Mouse (Mus musculus): ENCODE results near the gene Ranbp10.
A peak's percentile ranks its signal among the peaks of the same experiment; 100 is the strongest.

Ranbp10 gene

DNA sequence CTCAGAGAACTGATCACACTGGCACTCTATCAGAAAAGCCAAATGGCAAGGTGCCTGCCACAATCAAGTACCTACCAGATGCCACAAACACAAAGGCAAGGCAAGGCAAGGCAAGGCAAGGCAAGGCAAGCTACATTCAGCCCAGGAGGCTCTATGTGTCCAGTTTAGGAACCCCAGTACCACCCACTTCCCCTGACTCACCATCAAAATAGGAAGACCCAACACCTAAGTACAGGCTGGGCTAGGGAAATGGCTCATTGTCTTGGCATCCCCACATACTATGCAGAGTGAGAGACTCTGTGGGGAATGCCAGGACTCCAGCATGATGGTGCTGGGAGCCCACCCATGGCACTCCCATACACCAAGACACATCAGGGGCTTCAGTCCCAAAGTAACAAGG lies 37.5 kb downstream of the Ranbp10 start:
- no peak for DNase-seq (ENCODE audit: low read depth, low spot score)

DNA sequence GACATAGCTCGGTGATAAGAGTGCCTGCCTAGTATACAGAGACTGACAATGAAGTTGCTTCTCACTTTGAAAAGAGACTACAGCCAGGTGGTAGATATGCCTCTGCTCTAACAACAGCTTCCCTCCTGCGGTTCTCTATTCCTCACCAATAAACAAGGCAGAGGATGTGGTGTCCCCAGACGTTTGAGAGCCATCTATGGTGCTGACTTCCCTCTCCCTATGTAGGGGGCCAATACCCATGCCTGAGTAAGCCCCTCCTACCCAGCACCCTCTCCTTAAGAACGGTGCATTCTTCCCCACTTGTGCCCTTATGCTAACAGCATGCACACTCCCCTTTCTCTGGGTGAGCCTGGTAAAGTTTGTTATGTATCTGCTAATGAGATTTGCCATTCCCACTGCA lies 38.2 kb downstream of the Ranbp10 start:
- no peak for DNase-seq (ENCODE audit: low read depth, low spot score)

GRCm38 (mm10) chr8:105788241-105788640 lies 38.9 kb downstream of the Ranbp10 start:
- peak; percentile 64 for DNase-seq (ENCODE audit: low read depth, low spot score)

DNA sequence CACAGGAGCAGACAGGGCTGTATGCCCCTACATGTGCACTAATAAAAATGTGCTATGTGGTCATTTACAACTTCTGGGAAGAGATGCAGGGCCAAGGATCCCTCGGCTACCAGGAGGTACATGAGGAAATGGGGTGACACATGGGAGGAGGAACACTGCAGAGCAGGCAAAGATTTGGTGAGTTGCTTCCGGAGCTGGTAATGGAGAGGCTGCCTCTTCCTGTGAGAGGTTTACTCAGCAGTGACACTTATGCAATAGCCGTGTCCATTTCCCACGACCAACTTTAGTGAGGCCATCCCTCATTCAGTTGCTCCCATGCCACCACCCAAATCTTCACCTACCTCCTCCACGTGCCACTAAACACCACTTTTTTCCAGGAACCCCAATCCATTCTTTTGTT lies 46.9 kb downstream of the Ranbp10 start:
- DNase-seq (ENCODE audit: low read depth, low spot score), result no peak

- no peak for DNase-seq (ENCODE audit: low read depth, low spot score)
Measured at GRCm38 (mm10) chr8:105777833-105778232, 49.3 kb downstream of the Ranbp10 start.

GRCm38 (mm10) chr8:105774498-105774897 lies 52.7 kb downstream of the Ranbp10 start:
- no peak for DNase-seq (ENCODE audit: low read depth, low spot score)

DNA sequence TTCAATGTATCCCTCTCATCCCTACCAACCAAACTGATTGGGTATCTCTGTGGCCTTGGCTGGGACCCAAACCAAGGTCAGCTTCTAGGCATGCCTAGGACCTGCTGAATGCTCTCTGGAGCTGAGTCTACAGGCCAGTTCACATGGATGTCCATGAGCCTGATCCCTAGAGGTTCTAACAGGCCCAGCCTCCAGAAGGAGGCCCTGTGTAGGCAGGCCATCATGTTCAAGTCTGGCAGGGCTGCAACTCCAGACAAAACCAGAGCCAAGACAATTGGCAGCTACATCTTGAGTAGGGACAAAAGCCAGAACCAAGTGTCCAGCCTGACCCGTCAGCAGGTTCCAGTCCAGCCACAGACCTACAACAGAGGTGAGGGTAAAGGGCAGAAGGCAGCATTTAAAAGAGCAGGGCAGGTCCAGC lies 53.7 kb downstream of the Ranbp10 start:
- DNase-seq (ENCODE audit: low read depth, low spot score), result no peak

DNA sequence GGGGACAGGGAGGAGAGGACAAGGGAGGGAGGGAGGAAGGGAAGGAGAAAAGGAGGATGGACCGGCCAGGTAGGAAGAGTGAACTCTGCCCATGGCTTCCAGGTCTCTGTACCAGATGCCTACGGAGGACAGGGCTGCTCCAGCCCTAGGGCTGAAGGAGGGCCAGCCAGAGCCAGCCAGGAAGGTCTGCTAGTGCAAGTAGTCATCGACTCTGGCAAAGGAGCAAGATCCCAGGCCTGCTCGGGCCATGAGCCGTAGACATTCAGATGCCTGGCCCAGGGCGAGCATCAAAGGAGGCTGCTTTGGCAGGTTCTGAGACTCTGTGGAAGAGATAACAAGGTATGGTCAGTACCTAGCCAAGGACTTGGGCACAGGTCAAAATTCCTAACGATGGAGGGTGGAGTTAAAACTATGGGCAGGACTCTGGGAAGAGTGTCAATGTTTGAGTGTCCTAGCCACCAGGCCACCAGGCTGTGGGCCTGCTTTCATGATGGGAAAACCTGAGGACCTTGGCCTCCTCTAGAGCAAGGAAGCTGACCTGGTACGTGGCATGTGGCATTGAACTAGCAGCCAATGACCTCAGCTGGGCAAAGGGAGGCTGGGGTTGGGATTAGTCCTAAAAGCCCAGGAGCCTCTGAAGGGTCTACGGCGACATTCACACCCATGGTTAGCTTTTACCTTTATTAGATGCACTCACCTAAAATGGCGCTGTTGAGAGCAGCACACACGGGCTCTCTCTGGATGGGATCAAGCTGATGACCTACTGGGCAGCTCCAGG lies 55.6 kb downstream of the Ranbp10 start:
- no peak for DNase-seq (ENCODE audit: low read depth, low spot score)

DNA sequence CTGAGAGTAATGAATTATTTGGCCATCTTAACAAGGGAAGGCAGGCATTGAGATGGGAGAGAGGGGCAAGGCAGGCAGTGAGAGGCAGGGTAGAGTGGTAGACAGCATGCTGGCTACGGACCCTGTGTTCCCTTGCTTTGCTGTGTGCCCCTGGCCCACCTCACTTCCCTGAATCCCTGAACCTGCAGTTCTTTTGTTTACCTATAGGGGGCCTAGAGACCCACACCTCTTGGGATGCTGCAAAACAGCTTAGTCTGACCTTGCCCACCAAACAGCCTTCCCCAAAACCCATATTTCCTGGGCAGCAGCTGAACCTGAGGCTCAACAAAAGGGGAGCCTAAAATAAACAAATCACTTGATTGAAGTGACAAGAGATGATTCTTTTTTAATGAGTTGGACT lies 56.5 kb downstream of the Ranbp10 start:
- peak; percentile 55 for DNase-seq (ENCODE audit: low read depth, low spot score)

- no peak for DNase-seq (ENCODE audit: low read depth, low spot score)
Measured at GRCm38 (mm10) chr8:105768485-105769257, 58.5 kb downstream of the Ranbp10 start.

DNA sequence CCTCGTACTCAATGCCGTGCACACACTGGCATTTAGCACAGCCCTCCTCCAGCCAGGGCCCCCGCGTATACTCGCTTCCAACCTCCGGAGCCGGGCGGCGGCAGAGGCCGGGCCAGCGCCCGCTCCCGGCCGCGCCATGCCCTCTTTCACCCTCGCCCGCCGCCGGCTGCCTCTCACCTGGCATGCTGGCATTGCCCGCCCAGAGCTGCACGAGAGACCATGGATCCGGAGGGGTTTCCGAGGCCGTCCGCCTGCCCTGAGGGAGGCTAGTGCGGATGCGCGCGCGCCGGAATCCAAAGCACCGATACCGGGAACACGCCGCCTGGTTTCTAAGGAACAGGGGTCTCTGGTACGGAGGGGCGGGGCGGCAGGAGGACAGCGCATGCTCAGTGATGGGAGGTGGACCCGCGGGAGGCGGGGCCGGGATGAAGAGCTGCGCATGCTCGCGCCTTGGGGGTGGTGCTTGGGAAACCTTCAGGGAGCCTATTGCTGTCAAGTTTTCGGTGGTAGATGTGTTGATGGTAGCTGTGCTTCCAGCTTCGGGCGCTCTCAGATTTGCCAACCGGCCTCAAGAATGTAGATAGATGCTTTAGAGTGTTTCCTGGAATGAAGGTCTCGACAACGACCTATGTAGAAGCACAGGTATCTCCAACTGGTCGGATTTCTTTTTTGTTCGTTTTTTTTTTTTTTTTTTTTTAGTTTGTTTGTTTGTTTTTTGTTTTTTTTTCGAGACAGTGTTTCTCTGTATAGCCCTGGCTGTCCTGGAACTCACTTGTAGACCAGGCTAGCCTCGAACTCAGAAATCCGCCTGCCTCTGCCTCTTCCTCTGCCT lies 68.7 kb downstream of the Ranbp10 start, which contains the start of gene Gfod2:
Gene Gfod2, minus strand, starts transcription at position 388 of the 832 bp plus-strand sequence.
- peak; percentile 97 for DNase-seq (ENCODE audit: low read depth, low spot score)

DNA sequence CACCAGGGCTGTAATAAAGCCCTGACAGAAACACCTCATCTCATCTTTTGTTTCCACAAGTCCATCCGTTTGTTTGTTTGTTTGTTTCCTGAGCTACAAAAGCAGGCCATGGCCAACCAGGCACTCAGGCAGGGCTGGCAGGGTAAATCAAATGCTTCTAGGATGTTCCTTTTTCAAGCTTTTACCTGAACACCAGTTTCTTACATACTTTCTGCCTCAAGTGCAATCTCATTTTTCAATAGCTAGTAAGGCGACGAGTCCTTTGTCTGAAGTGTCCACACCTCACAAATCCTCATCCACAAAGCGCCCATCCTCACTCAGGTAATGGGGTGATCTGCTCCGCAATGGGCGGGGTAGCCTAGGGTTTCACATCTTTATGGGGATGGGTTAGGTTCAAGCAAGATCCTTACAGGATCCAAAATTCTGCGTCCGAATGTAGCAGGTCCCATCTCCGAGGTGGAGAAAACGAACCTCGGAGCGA lies 69.3 kb downstream of the Ranbp10 start:
- no peak for DNase-seq (ENCODE audit: low read depth, low spot score)

DNA sequence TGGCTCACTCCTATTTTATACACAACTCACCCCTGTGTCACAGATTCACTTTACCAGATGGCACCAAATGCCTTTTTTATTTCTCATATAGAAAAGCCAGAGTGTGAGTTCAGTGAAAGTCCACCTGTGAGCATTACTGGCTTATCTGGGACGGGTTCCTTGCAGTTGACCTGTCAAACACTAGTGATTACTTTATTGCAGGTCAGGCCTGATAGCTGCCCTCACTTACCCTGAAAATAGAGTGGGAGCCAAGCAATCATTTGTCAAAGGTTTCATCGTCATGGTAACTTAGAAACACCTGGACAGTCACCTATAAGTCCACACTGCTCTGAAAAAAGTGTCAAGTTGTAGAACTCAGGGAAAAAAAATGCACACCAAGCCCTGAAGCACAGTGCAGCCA lies 72.5 kb downstream of the Ranbp10 start:
- DNase-seq (ENCODE audit: low read depth, low spot score), result no peak

- no peak for DNase-seq (ENCODE audit: low read depth, low spot score)
Measured at GRCm38 (mm10) chr8:105753916-105754315, 73.2 kb downstream of the Ranbp10 start.

- DNase-seq (ENCODE audit: low read depth, low spot score), result peak; percentile 30
Measured at GRCm38 (mm10) chr8:105750606-105751005, 76.5 kb downstream of the Ranbp10 start.

DNA sequence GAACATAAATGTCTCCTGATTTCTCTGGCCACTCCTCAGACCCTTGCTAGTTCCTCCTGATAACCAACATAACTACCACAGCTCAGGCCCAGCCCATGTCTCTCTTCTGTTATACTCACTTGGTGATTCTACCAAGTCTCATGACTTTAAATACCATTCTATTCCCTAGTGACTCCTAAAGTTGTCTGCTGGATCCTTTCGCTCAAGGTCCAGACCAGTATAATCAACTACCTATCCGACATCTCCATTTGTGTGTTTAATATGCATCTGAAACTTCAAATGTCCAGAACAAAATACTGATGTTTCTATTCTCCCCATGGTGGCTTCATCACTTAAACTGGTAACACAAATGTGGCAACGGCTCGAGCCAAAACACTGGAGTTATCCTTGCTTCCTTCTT lies 83.8 kb downstream of the Ranbp10 start:
- peak; percentile 40 for DNase-seq (ENCODE audit: low read depth, low spot score)

DNA sequence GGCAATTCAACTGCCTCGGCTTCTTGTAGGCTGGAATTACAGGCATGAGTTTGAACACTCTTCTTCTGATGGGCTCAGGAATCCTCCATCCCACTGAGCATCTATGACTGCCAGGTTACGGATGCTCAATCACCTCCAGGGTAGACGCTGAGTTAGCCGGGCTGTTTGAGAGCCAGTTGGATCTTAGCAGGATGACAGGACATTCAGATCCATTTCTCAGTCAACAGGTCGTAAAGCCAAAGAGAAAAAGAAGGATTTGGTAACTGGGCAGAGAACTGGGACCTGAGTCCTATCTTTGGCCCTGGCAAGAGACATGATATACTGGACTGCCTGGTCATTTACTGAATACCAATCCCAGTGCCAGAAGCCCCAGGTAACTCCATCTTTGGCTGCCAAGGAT lies 87.9 kb downstream of the Ranbp10 start:
- no peak for DNase-seq (ENCODE audit: low read depth, low spot score)

- no peak for DNase-seq (ENCODE audit: low read depth, low spot score)
Measured at GRCm38 (mm10) chr8:105732186-105732585, 95.0 kb downstream of the Ranbp10 start.

GRCm38 (mm10) chr8:105727397-105728124 lies 99.6 kb downstream of the Ranbp10 start:
- no peak for DNase-seq (ENCODE audit: low read depth, low spot score)

DNA sequence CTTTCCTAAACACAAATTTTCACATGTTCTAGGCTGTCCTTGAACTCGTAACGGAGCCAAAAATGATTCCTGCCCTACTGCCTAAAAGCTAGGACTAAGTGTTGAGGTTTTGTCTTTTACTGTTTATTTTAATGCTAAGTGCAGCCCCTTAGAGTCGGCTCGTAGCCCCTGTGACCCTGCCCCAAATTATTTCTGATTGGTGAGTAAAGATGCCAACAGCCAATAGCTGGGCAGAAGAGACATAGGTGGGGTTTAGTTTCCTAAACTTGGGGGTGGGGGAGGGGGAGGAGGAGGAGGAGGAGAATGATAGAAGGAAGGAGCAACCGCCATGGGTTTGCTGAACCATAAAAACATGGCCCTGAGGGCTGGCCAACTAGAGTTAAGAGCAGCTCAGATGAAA lies 101.4 kb downstream of the Ranbp10 start:
- no peak for DNase-seq (ENCODE audit: low read depth, low spot score)

DNA sequence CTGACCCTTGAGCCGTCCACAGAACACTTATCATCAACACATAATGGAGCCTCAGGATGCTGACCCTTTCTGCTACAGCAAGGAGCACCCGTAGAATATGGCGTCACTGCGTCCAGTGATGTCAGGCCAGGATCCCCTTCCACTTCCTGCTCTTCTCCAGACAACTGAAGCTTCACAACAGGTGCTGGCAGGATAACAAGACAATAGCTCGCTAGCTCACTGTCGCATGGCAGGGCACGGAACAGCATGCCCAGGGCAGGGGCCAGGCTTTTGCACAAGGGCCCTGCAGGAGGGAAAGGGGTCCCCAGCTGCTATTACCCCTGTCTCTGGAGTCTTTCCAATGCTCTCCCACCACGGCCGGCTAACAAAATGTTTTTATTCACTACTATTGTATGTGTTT lies 104.3 kb downstream of the Ranbp10 start:
- DNase-seq (ENCODE audit: low read depth, low spot score), result no peak

Data from mesoderm, embryonic 11.5 days (tissue).